Mouse (Mus musculus) adrenal gland, adult 2 months (tissue): ENCODE data around the gene Ctcf. TPM values are rescaled to one million over a fixed set of nuclear protein-coding genes. Genes with fewer than 3 reads are reported as not detected.
A peak's percentile ranks its signal among the peaks of the same experiment; 100 is the strongest.

Source experiments
- DNase-seq: peaks from one replicate; pipeline ENCODE4 v3.0.0; 2021
- polyA plus RNA-seq: library from polyadenylated mRNA; depleted of rRNA; stranded (reverse); fragments of >200 nt; gene quantifications from 2 replicates; pipeline ENCODE4 v1.2.3, GENCODE M21; 2012
- total RNA-seq, 2 experiments: library from RNA; stranded (reverse); gene quantifications; 2 replicates each; pipeline ENCODE4 v1.2.3; 2021

Gene Ctcf
- total and polyA plus RNA-seq, 3 experiments, result 14.5 to 53.4 (median 51.5) TPM

DNA sequence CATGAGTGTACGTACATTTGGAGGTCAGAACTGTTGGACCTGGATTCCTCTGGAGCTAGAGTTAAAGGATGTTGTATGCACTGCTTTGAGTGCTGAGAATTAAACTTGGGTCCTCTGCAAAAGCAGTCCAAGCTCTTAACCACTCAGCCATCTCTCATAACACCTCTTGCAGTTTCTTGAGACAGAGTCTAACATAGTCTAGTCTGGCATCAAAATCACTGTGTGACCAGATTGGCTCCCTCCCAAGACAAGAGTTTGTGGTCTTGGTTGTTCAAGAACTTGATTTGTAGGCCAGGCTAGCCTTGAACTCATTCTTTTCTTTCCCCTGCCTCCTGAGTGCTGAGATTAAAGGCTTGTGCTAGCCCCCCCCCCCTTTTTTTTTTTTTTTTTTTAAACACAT is 12.6 kb downstream of the Ctcf start:
- peak; percentile 47 for DNase-seq

DNA sequence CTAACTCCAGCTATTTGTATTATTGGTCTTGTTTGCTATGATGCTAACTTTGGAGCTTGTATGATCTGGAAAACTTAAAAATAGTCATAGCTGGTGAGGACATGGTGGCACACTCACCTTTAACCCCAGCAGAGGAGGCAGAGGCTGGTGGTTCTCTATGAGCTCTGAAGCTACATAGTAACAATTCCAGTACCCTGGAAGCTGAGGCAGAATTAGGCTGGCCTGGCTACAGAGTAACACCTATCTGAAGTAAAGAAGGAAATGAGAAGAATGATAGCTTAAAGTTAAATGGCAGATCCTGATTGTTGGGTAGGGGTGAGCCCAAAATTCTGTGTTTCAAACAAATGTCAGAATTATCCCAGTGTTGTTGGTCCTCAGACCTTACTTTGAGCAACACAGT is 21.3 kb downstream of the Ctcf start:
- DNase-seq, result no peak

DNA sequence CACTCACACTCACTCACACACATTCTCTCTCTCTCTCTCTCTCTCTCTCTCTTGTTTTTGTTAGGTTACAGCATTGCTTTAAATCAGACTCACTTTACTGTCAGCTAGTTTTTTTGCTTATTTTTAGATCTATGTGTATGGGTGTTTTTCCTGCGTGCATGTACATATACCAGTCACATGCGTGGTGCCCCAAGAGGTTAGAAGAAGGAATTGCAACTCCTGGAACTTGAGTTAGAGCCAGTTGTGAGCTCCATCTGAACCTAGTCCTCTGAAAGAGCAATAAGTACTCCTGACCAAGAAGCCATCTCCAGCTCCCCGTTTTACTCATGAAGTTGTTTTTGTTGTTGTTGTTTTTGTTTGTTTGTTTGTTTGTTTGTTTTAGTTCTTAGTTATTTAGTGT is 24.8 kb downstream of the Ctcf start:
- DNase-seq, result no peak

DNA sequence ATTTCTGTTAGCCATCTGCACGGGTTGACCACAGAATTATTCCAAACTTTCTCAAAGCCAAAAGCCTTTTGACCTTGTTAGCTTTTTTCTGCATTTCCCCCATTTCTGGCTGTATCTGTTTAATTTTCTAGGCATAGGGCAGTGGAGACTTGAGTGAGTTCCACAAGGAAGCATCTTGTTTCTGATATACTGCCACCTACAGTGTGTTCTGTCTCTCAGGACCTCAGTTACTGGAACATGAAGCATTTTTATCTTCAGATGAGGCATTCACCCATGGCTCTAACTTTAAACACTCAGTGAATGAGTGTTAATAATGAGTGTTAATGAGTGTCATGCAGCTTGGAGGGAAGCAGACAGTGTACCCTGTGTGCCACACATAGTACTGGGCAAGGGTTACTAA is 41.5 kb downstream of the Ctcf start:
- DNase-seq, result no peak

DNA sequence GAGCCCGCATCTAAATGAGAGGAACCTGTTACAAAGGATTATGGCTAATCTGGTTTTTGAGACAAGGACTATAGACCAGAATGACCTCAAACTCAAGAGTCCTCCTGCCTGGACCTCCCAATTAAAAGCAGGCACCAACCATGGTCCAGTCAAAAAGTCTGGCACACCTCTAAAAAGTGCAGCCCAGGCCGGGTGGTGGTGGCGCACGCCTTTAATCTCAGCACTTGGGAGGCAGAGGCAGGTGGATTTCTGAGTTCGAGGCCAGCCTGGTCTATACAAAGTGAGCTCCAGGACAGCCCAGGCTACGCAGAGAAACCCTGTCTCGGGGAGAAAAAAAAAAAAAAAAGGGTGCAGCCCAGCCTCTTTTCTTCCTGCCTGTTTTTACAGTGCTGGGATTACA is 49.0 kb downstream of the Ctcf start:
- no peak for DNase-seq

DNA sequence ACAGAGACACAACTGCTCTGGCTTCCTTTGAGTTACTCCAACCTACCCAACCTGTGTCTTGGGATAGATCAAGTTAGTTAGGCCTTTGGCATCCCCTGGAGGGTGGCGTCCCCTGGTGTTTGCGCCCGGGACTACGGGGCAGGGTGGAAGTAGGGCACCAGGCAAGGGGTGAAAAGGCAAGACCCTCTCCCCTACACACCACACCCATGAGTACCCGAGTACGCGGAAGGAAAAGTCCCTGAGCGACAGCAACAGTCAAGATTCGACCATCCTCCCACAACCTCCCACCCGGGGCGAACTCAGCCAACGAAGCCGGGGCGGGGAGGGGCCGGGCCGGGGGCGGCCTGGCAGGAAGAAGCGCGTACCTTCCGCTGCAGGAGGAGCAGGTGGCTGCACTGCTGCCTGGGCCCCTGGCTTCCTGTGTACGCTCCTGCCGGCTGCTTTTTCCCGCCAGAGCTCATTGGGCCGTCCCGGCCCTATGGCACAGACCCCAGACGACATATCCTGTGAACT is 49.5 kb downstream of the Ctcf start, which contains the start of gene Carmil2:
TSS of gene Carmil2 (plus strand) at position 479 of the 513 bp plus-strand sequence.
- peak; percentile 52 for DNase-seq

DNA sequence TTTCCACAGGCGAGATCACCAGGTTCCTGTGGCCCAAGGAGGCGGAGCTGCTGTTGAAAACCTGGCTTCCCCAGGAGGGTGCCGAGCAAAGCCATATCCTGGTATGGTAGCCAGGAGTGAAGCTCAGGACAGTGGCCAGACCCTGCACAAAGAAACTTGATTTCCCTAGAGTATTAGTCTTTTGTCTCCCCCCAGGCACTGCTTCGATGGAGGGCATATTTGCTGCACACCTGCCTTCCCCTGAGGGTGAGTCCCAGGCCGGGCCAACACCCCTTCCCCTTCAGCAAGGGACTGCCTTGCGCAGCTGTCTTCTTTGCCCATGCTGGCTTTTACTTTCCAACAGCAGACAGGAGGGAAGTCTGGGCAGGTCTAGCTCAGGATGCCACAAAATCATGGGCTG is 50.2 kb downstream of the Ctcf start:
- DNase-seq, result no peak

DNA sequence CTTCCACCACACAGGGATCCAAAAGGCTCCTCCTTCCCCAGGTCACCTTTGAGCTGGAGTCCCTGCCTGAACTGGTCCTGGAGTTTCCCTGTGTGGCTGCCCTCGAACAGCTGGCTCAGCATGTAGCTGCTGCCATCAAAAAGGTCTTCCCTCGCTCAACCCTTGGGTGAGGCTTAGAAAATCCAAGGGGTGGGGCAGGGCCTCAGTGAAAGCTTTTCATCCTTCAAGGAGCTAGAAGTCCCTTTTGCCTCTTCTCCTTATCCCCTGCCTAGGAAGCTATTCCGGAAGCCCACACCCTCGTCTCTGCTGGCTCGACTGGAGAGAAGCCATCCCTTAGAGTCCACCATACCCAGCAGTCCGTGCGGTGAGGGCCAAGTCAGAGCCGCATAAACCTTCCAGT is 51.1 kb downstream of the Ctcf start:
- no peak for DNase-seq

DNA sequence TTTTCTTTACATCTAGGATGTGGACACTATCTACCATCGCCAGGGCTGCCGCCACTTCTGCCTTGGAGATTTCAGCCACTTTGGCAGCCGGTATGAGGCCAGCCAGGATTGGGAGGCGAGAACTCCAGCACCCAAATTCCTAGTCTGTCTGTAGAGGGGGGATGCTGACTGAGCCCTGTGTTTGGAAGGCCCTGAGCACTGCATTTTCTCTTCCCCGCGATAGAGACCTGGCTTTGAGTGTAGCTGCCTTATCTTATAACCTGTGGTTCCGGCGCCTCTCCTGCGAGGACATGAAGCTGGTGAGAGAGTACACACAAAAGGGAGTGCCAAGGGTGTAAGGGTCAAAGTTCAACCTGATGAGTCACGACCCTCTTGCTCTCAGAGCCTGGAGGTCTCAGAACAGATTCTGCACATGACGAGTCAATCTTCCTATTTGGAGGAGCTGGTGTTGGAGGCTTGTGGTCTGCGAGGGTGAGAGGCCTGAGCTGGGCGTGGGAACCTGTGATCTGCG is 51.9 kb downstream of the Ctcf start:
- no peak for DNase-seq

DNA sequence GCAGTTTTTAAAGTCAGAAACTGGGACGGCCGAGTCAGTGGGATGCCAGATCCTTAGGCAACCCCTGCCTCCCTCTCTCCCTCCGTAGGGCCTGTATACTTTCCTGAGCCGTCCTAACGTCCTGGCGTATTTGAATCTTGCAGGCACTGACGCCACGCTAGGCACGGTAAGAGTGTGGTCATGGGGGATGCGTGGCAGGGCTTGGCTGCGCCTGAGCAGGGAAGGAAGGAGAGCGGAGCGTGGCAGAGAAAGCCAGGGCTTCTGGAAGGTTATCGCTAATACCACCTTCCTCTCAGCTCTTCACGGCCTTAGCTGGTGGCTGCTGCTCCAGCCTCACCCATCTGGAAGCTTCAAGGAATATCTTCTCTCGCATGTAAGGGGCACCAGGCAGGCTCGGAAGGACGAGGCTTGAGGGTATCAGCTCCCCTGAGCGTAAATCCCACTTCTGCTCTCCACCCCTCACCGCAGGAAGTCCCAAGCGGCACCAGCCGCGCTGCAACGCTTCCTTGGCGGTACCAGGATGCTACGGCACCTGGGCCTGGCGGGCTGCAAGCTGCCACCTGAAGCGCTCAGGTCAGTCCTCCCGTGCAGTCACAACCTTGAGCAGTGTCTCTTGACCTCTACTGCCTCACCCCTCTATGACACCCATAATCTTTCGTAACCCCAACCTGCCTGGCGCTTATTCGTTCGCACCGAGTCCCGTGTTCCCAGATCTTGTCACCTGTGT is 53.1 kb downstream of the Ctcf start:
- DNase-seq, result no peak

DNA sequence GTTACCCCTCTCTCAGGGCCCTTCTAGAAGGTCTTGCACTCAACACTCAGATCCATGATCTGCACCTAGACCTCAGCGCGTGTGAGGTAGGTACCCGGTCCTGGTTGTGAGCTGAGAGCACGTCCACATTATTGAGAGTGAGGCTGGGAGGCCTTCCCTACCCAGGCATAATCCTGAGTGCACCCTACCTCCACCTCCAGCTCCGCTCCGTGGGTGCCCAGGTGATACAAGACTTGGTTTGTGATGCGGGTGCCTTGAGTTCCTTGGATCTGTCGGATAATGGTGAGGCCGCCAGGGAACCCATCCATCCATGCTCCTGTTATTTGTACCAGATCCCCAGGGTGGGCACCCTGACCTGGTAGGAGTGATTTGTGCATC is 53.6 kb downstream of the Ctcf start:
- DNase-seq, result no peak

DNA sequence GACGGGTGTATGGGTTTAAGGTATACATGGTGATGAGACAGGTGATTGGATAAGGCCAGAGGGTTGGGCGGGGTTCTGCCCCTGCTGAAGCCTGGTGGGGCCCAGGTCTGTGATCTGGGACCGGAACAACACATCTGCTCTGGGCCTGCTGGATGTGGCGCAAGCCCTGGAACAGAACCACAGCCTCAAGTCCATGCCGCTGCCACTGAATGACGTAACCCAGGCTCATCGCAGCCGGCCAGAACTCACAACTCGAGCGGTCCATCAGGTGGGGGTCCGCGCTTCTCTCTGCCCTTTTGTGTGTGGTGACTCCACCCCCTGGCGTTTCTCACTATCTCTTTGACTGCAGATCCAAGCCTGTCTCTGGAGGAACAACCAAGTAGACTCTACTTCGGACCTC is 54.6 kb downstream of the Ctcf start:
- DNase-seq, result no peak

DNA sequence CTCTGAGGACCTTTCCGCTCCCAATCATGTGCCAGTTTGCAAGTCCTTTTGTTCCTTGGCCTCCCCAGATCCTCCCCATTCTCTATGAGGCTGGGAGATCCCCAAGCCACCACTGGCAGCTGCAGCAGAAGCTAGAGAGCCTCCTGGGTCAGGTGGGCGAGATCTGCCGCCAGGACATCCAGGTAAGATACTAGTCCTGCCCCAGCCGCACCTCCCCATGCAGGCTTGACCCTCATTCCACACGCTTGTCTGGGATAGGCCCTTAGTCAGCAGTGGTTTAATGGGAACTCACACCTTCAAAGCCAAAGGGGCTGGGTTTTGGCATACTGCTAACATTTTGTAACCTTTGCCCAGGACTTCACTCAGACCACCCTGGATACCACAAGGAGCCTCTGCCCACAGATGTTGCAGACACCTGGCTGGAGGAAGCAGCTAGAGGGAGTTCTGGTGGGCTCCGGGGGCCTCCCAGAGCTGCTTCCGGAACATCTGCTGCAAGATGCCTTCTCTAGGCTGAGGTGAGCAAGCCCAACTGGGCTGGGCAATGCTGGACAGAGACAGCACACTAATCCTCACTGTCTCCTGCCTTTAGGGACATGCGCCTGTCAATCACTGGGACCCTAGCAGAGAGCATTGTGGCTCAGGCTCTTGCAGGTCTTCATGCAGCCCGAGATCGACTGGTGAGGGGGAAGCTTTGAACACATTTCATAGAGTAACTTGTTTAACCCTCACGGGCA is 56.2 kb downstream of the Ctcf start:
- no peak for DNase-seq

DNA sequence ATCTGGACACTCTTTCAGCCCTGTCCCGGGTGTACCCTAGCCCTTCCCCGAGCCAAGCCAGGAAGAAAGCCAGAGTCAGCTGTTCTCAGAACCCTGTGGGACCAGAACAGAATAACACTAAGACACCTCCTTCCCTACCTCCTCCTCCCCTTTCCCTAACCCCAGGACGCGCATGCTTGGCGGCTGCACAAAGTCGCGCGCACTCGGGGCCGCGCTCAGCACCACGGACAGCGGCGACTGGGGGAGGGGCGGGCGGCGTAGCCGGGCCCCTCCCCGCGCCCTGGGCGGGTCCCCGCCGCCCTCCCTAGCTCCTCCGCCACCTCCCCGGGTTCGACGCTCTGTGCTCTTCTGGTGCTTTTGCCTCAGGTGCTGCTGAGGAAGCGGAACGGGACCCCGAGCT is 57.3 kb downstream of the Ctcf start:
- peak; percentile 83 for DNase-seq

DNA sequence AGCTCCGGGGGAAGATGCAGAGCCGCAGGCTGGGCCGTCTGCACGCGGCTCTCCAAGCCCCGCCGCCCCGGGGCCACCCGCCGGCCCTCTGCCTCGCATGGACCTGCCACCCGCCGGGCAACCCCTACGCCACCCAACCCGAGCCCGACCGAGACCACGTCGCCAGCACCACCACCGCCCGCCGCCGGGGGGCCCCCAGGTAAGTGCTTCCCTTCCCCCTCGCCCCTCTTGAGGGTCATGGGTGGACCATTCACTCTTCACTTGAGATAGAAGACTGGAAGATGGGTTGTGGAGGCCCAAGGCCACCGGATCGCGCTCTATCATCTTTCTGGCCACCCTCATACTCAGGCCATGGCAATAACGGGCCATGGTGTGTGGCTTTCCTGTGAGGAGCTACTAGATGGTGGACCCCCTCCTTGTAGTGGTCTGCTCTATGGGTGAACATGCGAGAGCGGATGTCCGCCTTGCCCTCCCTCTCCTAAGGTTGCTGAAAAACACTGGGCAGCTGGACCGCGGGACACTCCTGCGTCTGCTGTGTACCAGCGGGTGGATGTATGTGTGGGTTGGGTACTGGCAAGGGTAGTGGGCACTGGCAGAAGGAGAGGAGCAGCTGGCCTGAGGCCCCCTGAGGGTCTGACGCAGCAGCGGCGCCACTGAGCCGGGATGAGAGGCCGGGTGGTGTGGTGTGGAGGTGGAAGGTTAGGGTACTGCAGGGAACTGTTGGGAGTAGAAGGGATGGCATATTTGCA is 57.9 kb downstream of the Ctcf start:
- DNase-seq, result no peak

DNA sequence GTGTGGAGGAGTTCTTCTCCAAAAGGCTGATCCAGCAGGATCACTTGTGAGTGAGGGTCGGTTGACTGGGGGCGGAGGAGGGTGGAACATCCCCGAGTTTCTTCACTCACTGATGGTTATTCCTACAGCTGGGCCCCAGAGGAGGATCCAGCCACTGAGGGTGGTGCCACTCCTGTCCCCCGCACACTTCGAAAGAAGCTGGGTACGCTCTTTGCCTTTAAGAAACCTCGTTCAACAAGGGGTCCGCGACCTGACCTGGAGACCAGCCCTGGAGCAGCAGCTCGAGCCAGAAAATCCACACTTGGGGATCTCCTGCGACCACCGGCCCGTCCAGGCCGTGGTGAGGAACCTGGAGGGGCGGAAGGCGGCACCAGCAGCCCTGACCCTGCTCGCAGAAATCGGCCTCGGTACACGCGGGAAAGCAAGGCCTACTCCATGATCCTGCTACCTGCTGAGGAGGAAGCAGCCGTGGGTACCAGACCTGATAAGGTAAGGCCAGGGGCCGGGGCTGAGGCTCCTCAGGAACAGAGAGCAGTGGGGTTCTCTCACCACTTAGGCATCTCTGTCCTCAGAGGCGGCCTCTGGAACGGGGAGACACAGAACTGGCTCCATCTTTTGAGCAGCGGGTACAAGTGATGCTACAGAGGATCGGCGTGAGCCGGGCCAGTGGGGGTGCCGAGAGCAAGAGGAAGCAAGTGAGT is 58.9 kb downstream of the Ctcf start:
- no peak for DNase-seq

DNA sequence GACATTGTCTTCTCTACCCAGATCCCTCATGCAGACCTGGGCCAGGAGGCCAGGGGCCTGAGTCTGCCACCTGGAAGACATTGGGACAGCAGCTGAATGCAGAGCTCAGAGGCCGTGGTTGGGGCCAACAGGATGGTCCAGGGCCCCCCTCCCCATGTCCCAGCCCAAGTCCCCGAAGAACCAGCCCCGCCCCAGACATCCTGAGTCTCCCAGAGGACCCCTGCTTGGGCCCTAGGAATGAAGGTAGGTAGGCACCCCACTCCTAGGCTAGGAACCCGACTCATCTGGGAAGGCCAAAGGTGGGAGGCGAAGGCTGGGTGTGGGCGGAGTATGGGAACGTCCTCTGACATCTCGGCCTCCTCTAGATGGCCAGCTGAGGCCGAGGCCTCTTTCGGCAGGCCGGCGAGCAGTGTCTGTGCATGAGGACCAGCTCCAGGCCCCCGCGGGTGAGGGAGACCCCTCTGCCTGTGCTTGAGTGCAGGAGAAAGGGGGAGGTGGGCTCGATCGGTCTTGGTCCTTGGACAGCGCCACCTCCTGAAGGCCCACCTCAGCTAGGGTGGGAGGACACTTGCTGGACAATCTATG is 60.9 kb downstream of the Ctcf start:
- no peak for DNase-seq

DNA sequence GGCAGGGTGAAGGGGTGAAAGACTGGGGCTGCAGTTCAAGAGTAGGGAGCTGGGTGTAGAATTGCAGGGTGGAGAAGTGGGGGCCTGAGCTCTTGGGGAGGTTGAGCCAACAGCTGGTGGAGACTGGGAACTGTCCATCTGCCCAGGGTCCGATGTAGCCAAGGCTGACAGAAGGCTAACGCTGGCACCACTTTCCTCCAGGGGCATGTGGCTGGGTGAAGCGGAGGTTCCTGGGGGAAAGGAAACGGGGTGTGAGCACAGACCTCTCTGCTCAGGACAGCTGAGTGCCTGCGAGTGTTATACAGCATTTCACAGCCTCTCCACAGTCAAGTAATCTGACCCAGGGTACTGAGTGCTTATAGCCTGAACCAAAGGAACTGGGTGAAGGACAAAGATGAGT is 62.4 kb downstream of the Ctcf start:
- no peak for DNase-seq

DNA sequence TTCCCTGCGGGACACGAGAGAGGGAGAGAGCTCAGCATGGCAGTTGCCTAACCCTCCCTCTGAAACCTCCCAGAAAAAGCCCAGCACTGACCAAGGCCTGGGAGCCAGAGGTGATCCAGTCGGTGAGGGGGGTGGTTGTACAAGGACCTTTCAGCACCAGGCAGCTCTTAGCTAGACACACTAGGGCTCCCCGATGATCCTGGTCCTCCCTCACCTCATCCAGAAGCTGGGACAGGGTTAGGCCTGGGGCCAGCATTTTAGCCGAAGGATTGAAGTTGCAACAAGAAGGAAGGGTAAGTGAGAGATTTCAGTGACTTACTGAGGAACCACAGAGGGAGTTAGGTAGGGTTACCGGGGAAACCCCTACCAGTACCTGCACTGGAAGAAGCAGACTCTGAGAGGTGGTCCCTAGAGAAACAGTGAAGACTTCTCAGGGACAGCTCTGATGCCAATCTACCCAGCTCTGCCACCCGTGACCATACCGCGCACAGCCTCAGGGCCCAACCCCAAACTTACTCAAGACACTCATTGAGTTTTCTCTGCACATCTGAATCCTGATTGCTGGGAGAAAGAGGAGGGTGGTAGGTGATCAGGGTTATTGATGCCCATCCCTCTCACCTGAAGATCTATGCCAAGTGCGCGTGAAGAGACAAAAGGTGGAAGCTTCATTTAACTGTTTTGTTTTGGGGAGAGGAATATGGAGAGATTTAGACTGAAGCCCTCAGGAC is 63.3 kb downstream of the Ctcf start:
- no peak for DNase-seq

DNA sequence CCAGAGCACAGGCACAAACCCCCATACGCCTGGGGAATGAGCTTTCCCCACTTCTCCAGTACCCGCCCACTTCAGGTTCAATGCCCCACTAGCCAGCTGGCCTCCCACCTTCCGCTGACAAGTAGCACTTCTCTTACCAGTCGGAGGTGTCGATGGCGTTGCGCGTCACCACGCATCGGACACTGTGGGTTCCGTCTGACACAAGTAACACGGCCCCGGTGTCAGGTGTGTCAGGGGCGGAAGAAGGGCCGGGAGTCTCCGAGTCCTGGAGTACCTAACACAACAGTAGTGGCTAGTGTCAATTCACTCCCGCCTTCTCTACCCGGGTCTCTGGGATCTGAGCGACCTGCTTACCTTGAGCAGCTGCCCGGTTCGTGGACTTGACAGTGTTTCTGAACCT is 64.2 kb downstream of the Ctcf start:
- no peak for DNase-seq
